Mouse (Mus musculus): ENCODE data around the gene Gm42957.

- TF ChIP-seq EP300 (IDR thresholded peaks at IDR 0.05), result no peak
- TF ChIP-seq CTCF (IDR thresholded peaks at IDR 0.05), result no peak
These were observed 17.3 kb upstream of the Gm42957 start for GRCm38 (mm10) chr3:96617941-96618340.
